Mouse (Mus musculus): ENCODE results near the gene Ccdc12.

DNA sequence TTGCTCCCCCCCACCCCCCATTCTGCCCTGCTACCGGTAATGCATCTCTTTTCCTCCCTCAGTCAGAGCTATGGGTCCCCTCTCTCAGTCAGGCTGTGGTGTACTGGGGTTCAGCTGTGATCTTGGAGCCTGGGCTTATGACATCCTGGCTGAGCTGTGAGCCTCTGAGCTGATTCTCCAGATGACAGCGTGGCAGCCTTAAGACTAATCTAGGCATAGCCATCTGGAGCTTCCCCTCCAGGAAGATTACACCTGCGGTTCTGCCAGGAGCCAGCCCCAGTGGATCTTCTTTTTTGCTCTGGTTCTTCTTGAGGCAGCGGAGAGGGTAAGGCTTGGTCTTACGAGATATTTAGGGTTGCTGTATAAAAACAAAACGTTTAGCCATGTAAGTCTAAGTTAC lies 55.7 kb downstream of the Ccdc12 start:
- no peak for TF ChIP-seq CTCF (IDR thresholded peaks at IDR 0.05; ENCODE audit: extremely low read depth, insufficient read depth, low read length)
- TF ChIP-seq POLR2A (IDR thresholded peaks at IDR 0.05; ENCODE audit: extremely low read depth, insufficient read depth, low read length): no peak

All from cortical plate, adult 2 months (tissue).